Mouse (Mus musculus): ENCODE data around the gene Pdzk1ip1.

- no peak for TF ChIP-seq CTCF (IDR thresholded peaks at IDR 0.05; ENCODE audit: borderline replicate concordance, extremely low read depth, insufficient read depth, insufficient read length)
- no peak for TF ChIP-seq POLR2A (IDR thresholded peaks at IDR 0.05; ENCODE audit: borderline replicate concordance, extremely low read depth, insufficient read depth, insufficient read length, poor library complexity, severe bottlenecking)
Observed at GRCm38 (mm10) chr4:115133621-115134295, 45.2 kb downstream of the Pdzk1ip1 start, which contains the start of gene Cyp4x1.
